Mouse (Mus musculus): Measurements from ENCODE around the gene Fzd7. TPM values are rescaled to one million over a fixed set of nuclear protein-coding genes. Genes with fewer than 3 reads are reported as not detected.

Fzd7 gene
- polyA plus RNA-seq, 1 experiment from 2014 or later: 3.5 TPM

DNA sequence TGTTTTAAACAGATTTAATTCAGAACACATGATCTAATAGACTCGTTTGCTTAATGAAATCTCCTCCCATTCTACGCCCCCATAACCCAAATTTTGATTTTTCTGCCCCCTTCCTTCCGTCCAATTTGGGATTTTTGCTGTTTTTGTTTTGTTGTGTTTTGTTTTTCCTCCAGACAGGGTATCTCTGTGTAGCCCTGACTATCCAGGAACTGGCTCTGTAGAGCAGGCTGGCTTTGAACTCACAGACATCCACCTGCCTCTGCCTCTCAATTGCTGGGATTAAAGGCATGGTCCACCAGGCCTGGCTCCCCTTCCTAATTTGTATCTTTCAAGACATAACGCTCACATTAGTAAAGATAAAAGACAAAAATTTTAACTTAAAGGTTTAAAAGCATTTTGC lies 3.6 kb downstream of the Fzd7 start:
- H3K4me3 ChIP-seq: peak overlapping the region; percentile 57
- no peaks in the 10 kb centered on the region for H3K27me3 ChIP-seq
- H3K36me3 ChIP-seq: no peaks in the 10 kb centered on the region
- 31% methylated on average over 4 of the region's 4 CpGs for WGBS
- no peak for ATAC-seq (replicated peaks)
- no peak overlapping the region for H3K27ac ChIP-seq (replicated peaks)
- H3K4me2 ChIP-seq (replicated peaks): peak overlapping the region; percentile 98
- H3K9ac ChIP-seq (replicated peaks): no peak overlapping the region
- no peaks in the 10 kb centered on the region for H3K9me3 ChIP-seq
- H3K4me1 ChIP-seq: peaks cover 66% of the 10 kb centered on the region

DNA sequence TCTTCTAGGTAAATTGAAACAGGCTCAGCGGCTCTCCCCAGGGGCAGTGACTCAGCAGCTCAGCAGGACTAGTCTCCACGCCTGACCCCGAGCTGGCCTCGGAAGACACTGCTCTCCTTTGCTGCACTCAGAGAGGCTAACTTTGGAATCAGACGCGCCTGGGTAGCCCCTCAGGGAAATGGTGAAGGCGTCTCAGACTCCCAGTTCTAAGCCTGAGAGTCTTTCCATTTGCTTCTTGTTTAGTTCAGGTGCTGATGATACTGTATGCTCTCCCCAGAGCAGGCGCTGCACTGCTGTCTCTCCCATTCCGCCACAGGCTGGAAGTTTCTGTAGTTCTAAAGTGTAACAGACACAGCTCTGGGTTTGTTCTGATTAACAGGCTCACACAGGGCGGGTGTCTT lies 5.4 kb downstream of the Fzd7 start:
- no peak for ATAC-seq (replicated peaks)
- peaks cover 49% of the 10 kb centered on the region for H3K4me1 ChIP-seq
- peak overlapping the region; percentile 25 for H3K4me2 ChIP-seq (replicated peaks)
- H3K36me3 ChIP-seq: no peaks in the 10 kb centered on the region
- 11% methylated on average over 10 of the region's 10 CpGs for WGBS
- H3K9me3 ChIP-seq: no peaks in the 10 kb centered on the region
- H3K4me3 ChIP-seq: no peak overlapping the region
- no peak overlapping the region for H3K9ac ChIP-seq (replicated peaks)
- no peak overlapping the region for H3K27ac ChIP-seq (replicated peaks)
- no peaks in the 10 kb centered on the region for H3K27me3 ChIP-seq

DNA sequence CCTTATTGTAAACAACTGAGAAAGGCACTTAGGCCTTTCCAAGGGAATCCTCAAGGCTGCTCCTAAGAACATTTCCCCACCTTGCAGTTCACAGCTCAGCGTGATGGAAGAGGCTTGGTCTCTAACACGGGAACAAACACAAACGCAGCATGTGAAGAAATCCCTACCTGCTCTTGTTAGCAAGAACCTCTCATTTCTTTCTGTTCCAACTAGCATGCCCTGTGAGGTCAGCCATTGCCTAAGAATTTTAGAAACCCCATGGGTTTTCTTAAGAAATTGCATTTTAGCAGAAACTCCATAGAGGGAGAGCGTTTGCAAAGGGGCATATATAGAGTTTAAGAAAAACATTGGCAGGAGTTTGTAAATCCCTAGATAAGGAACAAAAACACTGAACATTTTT lies 6.3 kb downstream of the Fzd7 start:
- no peaks in the 10 kb centered on the region for H3K9me3 ChIP-seq
- WGBS: 46% methylated on average over 4 of the region's 4 CpGs
- no peak overlapping the region for H3K4me3 ChIP-seq
- H3K9ac ChIP-seq (replicated peaks): no peak overlapping the region
- no peak for ATAC-seq (replicated peaks)
- no peaks in the 10 kb centered on the region for H3K36me3 ChIP-seq
- peaks cover 40% of the 10 kb centered on the region for H3K4me1 ChIP-seq
- no peak overlapping the region for H3K4me2 ChIP-seq (replicated peaks)
- H3K27ac ChIP-seq (replicated peaks): no peak overlapping the region
- H3K27me3 ChIP-seq: no peaks in the 10 kb centered on the region

DNA sequence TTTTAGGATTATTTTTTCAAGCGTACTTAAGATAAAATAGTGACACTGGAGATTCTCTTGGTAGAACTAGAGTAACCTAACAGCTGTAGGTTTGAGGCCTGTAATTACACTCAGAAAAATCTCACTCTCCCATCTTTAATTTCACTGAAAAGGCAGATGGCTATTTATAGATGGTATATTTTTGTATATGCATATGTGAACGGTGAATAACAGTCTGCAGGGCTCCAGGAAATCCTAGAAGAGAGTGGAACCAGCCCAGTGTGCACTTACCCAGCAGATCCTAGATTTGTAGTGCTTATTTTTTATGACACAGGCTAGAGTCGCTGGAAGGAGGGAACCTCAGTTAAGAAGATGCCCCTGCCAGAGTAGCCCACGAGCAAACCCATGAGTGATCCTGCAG lies 6.8 kb downstream of the Fzd7 start:
- H3K27me3 ChIP-seq: no peaks in the 10 kb centered on the region
- ATAC-seq (replicated peaks): no peak
- no peaks in the 10 kb centered on the region for H3K36me3 ChIP-seq
- no peaks in the 10 kb centered on the region for H3K9me3 ChIP-seq
- no peak overlapping the region for H3K9ac ChIP-seq (replicated peaks)
- peaks cover 35% of the 10 kb centered on the region for H3K4me1 ChIP-seq
- no peak overlapping the region for H3K4me3 ChIP-seq
- 62% methylated on average over 4 of the region's 4 CpGs for WGBS
- no peak overlapping the region for H3K4me2 ChIP-seq (replicated peaks)
- peak overlapping the region; percentile 47 for H3K27ac ChIP-seq (replicated peaks)

DNA sequence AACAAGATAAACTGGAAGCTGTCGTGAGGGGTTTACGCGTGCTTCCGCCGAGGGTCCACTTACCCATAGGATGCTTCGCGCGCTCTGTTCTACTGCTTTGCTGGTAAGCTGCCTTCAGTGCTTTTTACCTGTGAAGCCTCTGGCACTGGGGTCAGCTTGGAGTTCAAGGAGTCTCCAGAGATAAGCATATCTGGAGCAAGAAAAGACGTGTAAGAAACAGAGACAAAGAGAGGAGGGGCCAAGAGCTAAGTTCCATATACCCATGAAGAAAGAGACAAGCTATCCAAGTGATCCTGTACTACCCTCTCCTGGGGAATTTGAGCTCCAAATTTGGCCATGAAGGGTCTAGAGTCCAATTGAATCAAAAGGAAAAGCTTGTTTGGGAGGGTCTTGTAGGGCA lies 9.3 kb downstream of the Fzd7 start:
- no peak overlapping the region for H3K4me2 ChIP-seq (replicated peaks)
- 87% methylated on average over 9 of the region's 9 CpGs for WGBS

DNA sequence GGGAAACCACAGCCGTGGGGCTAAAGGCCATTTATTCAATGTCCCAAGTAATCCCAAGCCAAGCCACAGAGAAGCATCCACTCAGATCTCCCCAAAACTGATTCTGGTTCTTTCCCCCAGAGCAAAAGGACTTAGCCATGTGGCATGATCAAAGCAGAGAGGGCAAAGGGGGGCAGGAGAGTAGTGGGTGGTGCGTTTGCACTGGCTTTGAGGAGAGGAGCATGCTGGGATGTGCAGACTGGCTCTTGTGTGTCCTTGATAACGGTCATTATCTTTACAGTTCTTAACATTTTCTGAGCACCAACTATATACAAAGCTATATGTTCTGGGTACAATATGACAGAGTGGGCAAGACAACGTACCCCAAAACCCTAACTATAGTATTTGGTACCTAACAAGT lies 10.2 kb downstream of the Fzd7 start:
- Histone ChIP-seq H3K4me3 (no peak overlapping the region), H3K9ac (replicated peaks) (no peak overlapping the region), H3K4me2 (replicated peaks) (no peak overlapping the region), H3K27me3 (no peaks in the 10 kb centered on the region), H3K9me3 (no peaks in the 10 kb centered on the region), H3K36me3 (no peaks in the 10 kb centered on the region), H3K27ac (replicated peaks) (no peak overlapping the region), H3K4me1 (peaks cover 10% of the 10 kb centered on the region)
- no peak for ATAC-seq (replicated peaks)
- 63% methylated on average over 4 of the region's 4 CpGs for WGBS

More for the DNA sequence above, 9.3 kb downstream of the Fzd7 start:
- Histone ChIP-seq H3K4me3 (no peak overlapping the region), H3K27me3 (no peaks in the 10 kb centered on the region), H3K9me3 (no peaks in the 10 kb centered on the region), H3K36me3 (no peaks in the 10 kb centered on the region), H3K4me1 (peaks cover 15% of the 10 kb centered on the region), H3K9ac (replicated peaks) (no peak overlapping the region), H3K27ac (replicated peaks) (no peak overlapping the region)
- no peak for ATAC-seq (replicated peaks)

DNA sequence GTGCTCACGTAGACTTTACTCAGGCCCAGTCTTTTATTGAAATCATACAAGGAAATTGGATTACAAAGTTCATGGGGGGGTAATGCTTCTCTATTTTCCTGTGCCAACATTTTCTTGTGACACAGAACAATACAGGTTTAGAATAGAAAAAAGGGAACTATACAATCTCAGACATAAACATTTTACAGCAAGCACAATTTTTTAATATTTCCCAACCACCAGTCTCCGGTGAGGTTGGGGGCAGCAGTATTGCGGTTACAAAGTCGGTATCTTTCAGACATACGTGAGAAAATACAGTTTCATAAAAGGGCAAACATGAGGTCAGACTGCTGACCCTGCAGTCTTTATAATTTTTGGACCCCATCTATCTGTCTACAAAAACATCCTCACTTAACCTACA lies 13.7 kb downstream of the Fzd7 start:
- H3K27ac ChIP-seq (replicated peaks): no peak overlapping the region

DNA sequence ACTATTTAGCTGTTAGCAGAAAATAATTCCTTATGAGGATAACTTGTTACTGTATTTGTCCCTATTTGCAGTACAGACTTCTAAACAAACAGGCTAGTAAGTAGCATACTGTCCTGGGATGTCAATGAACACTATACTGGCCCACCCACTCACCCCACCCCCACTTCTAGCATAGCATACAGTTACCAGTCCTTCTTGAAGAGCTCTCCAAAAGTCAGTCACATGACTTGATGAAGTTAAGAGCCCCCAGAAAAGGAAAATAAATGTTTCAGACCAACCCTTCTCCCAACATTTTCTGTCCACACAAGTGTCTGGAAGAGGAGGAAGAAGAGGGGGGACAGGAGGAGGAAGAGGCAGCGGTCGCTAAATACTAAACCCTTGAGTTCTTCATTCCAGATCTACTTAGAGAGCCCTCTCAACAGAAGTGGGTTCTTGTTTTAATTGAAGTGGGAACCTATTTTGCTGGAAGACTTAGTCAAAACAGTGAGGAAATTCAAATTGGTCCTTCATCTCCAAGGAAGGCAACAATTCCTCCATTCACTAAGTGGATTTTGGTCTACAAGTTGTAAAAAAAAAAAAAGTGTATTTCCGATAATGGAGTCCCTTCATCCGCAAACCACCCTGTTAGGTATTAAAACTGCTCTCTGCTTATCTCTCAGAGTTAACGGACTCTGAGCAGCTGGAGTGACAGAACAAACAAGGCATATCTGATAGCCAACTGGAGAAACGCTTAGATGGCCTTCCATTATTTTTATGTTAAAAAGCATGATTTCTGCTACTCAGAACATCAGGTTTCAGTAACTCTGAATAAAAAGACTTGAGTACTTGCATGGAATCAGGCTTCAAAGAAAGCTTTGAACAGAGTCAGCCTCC lies 15.8 kb downstream of the Fzd7 start:
- 69% methylated on average over 6 of the region's 6 CpGs for WGBS
- no peaks in the 10 kb centered on the region for H3K4me1 ChIP-seq
- H3K4me3 ChIP-seq: no peak overlapping the region
- no peak overlapping the region for H3K4me2 ChIP-seq (replicated peaks)
- no peaks in the 10 kb centered on the region for H3K36me3 ChIP-seq
- no peak for ATAC-seq (replicated peaks)
- H3K27ac ChIP-seq (replicated peaks): no peak overlapping the region
- no peak overlapping the region for H3K9ac ChIP-seq (replicated peaks)
- 0 out of 2 replicates have a peak, but pooled peaks cover 2% of the 10 kb centered on the region for H3K27me3 ChIP-seq
- no peaks in the 10 kb centered on the region for H3K9me3 ChIP-seq

More for the DNA sequence above, 13.7 kb downstream of the Fzd7 start:
- Histone ChIP-seq H3K9ac (replicated peaks) (no peak overlapping the region), H3K4me2 (replicated peaks) (no peak overlapping the region), H3K27me3 (0 out of 2 replicates have a peak, but pooled peaks cover 2% of the 10 kb centered on the region), H3K4me1 (no peaks in the 10 kb centered on the region), H3K9me3 (no peaks in the 10 kb centered on the region), H3K4me3 (no peak overlapping the region), H3K36me3 (no peaks in the 10 kb centered on the region)
- WGBS: 97% methylated on average over 5 of the region's 5 CpGs
- ATAC-seq (replicated peaks): no peak

DNA sequence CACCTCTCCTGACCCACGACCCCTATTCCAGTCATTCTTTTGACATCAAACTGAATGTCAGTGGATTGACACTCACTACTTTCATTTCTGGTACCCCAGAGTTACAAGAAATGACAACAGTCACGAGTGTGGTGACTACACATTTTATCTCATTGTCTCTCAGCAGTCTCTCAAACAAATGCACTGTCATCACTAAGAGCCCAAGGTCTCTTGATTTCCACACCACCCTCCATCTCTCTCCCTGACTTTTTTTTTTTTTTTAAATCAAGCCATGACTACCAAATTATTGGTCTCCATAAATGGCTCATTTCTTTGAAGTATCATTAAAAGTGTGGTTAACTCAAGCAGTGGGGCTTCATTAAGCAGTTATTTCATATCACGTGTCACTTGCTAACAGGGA lies 17.1 kb downstream of the Fzd7 start:
- WGBS: 79% methylated on average over 3 of the region's 3 CpGs
- H3K9ac ChIP-seq (replicated peaks): no peak overlapping the region
- H3K27me3 ChIP-seq: 0 out of 2 replicates have a peak, but pooled peaks cover 2% of the 10 kb centered on the region
- no peaks in the 10 kb centered on the region for H3K9me3 ChIP-seq
- H3K36me3 ChIP-seq: no peaks in the 10 kb centered on the region
- H3K4me1 ChIP-seq: no peaks in the 10 kb centered on the region
- no peak for ATAC-seq (replicated peaks)
- H3K27ac ChIP-seq (replicated peaks): no peak overlapping the region
- H3K4me3 ChIP-seq: no peak overlapping the region
- H3K4me2 ChIP-seq (replicated peaks): no peak overlapping the region

DNA sequence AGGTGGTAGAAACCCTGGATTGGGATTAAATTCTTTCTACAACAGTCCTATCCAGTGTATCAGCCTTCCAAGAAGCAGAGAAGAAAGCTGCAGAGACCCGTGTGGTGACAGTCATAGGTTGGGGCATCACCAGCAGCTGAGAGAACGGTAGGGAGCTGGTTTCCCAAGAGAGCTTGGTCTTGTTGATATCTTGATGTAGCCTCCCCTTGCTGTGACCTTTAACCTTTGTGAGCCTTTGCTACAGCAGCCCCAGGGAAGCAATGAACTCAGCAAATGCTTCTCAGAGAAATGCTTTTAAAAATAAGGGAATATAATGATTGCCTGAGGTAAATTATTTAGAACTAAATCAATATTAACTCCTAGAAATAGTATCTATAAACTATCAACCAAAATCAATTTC lies 20.1 kb downstream of the Fzd7 start:
- no peaks in the 10 kb centered on the region for H3K4me1 ChIP-seq
- H3K36me3 ChIP-seq: no peaks in the 10 kb centered on the region
- no peak overlapping the region for H3K9ac ChIP-seq (replicated peaks)
- no peak overlapping the region for H3K27ac ChIP-seq (replicated peaks)
- H3K4me2 ChIP-seq (replicated peaks): no peak overlapping the region
- H3K9me3 ChIP-seq: no peaks in the 10 kb centered on the region
- no peak for ATAC-seq (replicated peaks)
- H3K27me3 ChIP-seq: 0 out of 2 replicates have a peak, but pooled peaks cover 2% of the 10 kb centered on the region
- WGBS: 85% methylated on average over 2 of the region's 2 CpGs
- no peak overlapping the region for H3K4me3 ChIP-seq

DNA sequence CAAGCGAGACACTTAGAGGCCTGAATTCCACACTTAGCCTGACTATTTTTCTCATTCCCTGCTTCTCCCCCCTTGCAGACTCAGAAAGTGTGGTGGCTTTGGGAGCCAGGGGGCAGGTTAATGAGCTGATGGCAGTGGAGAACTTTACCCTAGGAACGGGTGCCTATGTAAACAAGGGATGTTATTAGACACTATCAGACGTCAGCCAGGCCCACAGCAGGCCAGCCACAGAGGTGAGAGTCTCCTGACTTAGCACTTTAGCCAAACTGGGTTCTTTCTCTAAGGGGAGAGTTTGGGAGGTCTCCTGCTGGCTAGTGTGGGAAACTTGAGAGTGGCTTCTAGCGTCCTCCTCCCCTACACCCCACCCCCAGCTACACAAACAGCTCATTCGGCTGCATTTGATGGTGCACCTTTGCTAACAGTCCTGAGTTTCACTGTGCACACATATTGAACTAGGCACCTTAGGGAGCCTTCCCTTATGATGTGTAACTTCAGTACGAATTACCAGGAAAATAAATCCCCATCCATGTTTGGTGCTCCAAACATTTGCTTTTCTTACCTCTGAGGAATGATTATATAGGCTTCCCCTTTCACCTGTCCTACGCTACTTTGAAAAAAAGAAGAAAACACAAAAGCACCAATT lies 21.6 kb downstream of the Fzd7 start:
- no peak overlapping the region for H3K9ac ChIP-seq (replicated peaks)
- no peak for ATAC-seq (replicated peaks)
- H3K4me2 ChIP-seq (replicated peaks): no peak overlapping the region
- 0 out of 2 replicates have a peak, but pooled peaks cover 2% of the 10 kb centered on the region for H3K27me3 ChIP-seq
- WGBS: 63% methylated on average over 7 of the region's 7 CpGs
- no peaks in the 10 kb centered on the region for H3K9me3 ChIP-seq
- no peaks in the 10 kb centered on the region for H3K36me3 ChIP-seq
- H3K27ac ChIP-seq (replicated peaks): no peak overlapping the region
- H3K4me1 ChIP-seq: no peaks in the 10 kb centered on the region
- H3K4me3 ChIP-seq: no peak overlapping the region

DNA sequence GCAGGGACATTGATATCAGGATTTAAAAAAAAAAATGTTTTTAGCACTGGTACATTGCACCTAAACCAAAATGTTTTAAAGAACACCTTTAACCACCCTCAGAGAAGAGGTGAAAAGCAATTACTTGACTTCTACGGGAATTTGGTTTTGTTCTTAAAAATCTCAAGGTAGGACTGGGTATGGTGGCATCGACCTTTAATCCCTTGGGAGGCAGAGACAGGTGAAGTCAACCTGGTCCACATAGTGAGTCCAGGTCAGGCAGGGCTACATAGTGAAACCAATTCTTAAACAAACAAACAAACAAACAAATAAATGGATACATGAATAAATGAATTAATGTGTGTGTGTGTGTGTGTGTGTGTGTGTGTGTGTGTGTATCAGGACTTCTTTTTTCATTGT lies 22.1 kb downstream of the Fzd7 start:
- Histone ChIP-seq H3K36me3 (no peaks in the 10 kb centered on the region), H3K9ac (replicated peaks) (no peak overlapping the region), H3K4me3 (no peak overlapping the region), H3K9me3 (no peaks in the 10 kb centered on the region), H3K4me1 (no peaks in the 10 kb centered on the region), H3K27me3 (0 out of 2 replicates have a peak, but pooled peaks cover 2% of the 10 kb centered on the region), H3K27ac (replicated peaks) (no peak overlapping the region), H3K4me2 (replicated peaks) (no peak overlapping the region)
- WGBS: 88% methylated on average over 2 of the region's 2 CpGs
- ATAC-seq (replicated peaks): no peak
